Mouse (Mus musculus): ENCODE data around the gene Rtcb. TPM values are rescaled to one million over a fixed set of nuclear protein-coding genes. Genes with fewer than 3 reads are reported as not detected.
A peak's percentile ranks its signal among the peaks of the same experiment; 100 is the strongest.

The Rtcb gene
- polyA plus RNA-seq, 1 experiment from 2014 or later = 186 TPM

DNA sequence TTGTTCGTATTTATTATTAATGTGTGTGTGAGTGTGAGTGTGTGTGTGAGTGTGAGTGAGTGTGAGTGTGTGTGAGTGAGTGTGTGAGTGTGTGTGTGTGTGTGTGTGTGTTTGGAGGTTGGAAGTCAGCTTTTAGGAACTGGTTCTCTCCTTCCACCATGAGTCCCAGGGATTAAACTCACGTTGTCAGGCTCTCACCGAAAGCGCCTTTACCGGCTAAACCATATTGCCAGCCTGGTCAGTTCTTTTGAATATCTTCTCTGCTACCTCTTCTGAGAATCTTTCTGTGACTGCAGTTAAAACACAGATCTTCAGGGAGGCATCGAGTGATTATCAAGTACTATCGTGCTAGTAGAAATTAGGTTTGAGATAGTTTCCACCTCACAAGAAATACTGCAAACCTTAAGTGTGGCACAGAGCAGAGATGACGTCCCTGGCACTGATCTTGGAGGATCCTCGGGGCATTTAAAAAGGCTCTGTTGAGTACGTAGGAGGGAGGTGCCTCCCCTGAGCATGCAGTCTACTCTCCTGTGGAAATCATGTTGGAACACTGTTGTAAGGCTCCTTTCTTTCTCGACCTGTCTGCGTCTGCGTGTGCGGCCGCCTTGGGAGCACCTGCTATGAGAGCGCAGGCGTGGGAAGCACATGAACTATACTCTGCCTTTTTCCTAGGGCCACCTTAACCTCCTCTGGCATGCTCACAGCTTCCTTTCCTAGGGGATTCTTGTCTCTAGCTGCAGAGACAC, 10.0 kb upstream of the Rtcb start:
- WGBS = 66% methylated on average over 17 of the region's 17 CpGs
- no peaks in the 10 kb centered on the region for H3K36me3 ChIP-seq
- H3K4me2 ChIP-seq (replicated peaks) = no peak overlapping the region
- H3K9ac ChIP-seq = no peak overlapping the region
- H3K4me1 ChIP-seq = no peaks in the 10 kb centered on the region
- no peaks in the 10 kb centered on the region for H3K27me3 ChIP-seq
- no peak overlapping the region for H3K4me3 ChIP-seq
- no peak overlapping the region for H3K27ac ChIP-seq
- ATAC-seq (ENCODE audit: low FRiP score) = no peak
- H3K9me3 ChIP-seq (replicated peaks) = no peaks in the 10 kb centered on the region

DNA sequence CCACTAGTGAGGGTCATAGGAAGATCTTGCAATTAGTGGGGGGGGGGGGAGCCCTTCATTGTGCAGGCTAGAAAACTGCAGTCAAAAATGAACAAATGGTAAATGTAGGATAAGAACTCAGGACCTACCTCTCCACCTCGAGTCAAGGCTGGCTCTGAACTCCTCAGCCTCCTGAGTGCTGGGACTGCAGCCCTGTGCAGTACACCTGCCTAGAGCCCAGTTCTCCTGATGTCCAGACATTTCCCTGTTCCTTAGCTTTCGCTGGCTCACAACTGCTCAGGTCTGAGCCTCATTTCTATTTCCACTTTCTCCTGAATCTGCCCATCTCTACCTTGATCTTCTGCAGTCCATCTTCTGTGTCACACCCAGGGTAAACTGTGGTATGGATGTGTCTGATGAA, 8.9 kb upstream of the Rtcb start:
- no peak overlapping the region for H3K4me2 ChIP-seq (replicated peaks)
- H3K9me3 ChIP-seq (replicated peaks) = no peaks in the 10 kb centered on the region
- no peak overlapping the region for H3K27ac ChIP-seq
- no peak overlapping the region for H3K4me3 ChIP-seq
- no peaks in the 10 kb centered on the region for H3K27me3 ChIP-seq
- H3K36me3 ChIP-seq = no peaks in the 10 kb centered on the region
- WGBS = 52% methylated on average over 2 of the region's 2 CpGs
- ATAC-seq (ENCODE audit: low FRiP score) = no peak
- no peaks in the 10 kb centered on the region for H3K4me1 ChIP-seq
- H3K9ac ChIP-seq = no peak overlapping the region

DNA sequence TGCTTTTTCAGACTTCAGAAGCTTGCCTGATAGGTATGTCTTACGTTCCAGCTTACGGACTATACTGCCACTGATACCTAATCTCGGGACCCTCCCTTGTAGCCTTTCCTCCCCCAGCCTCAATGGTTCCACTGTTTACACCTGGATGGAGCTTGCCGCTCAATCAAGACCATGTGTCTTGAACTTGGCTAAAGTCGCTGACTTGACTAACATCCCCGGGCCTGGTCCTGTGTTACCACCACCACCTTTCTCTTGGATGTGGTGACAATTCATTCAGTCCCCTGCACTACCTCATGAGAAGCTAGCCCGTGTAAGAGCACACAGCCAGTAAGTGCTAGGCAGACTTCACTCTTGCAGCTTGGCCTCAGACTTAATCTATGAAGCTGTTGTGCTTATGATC, 6.7 kb upstream of the Rtcb start:
- WGBS = 86% methylated on average over 7 of the region's 7 CpGs
- Histone ChIP-seq H3K27ac (no peak overlapping the region), H3K27me3 (no peaks in the 10 kb centered on the region), H3K9ac (no peak overlapping the region), H3K4me2 (replicated peaks) (no peak overlapping the region), H3K4me3 (no peak overlapping the region), H3K4me1 (no peaks in the 10 kb centered on the region), H3K9me3 (replicated peaks) (no peaks in the 10 kb centered on the region), H3K36me3 (no peaks in the 10 kb centered on the region)
- ATAC-seq (ENCODE audit: low FRiP score) = no peak

DNA sequence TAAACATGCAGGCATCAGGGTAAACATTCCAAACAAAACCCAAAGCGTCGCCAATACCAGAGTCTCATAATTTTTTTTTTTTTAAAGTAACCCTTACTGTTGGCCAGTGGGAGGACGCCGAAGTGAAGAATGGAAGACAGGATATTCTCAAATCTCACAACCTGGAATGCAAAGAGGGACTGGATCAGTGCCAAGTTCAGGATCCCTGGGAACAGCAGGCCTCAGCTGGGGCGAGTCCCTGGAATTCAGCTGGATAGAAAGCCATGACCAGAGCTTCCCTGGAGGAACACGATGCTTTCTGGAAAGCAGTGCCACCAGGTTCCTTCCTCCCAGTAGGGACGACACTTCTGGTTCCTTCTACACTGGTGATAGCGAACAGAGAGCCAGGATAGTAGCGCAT, 5.3 kb upstream of the Rtcb start:
- Histone ChIP-seq H3K27ac (no peak overlapping the region), H3K9ac (no peak overlapping the region), H3K36me3 (no peaks in the 10 kb centered on the region), H3K4me3 (no peak overlapping the region), H3K4me1 (no peaks in the 10 kb centered on the region), H3K9me3 (replicated peaks) (no peaks in the 10 kb centered on the region), H3K27me3 (no peaks in the 10 kb centered on the region), H3K4me2 (replicated peaks) (no peak overlapping the region)
- WGBS = 73% methylated on average over 9 of the region's 9 CpGs
- no peak for ATAC-seq (ENCODE audit: low FRiP score)

DNA sequence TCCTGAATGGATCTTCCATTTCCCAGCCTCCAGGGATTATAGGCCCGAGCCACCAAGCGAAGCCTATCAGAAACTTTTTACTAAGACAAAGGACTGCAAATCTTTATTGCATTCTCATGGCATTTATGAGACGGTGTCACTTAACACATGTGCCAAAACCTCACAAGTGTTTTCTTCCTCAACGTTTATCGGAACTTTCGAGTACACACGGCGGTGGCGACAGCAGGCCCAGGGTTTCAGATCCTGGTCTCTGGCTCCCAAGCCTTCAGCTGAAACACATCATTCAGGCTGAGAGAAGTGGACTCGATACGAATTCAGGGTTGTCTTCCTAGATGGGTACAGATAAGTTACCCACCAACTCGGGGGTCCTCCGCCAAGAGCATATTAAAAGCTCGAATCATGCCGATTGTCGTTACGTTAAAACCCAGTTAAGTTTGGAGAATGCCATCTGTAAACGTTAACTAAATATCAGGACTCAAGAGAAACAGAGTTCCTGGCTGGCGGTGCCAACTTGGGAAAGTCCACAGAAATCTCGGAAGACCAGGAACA, 678 bp downstream of the Rtcb start:
- Histone ChIP-seq H3K36me3 (peaks cover 30% of the 10 kb centered on the region), H3K4me2 (replicated peaks) (peak overlapping the region; percentile 92), H3K4me1 (peaks cover 8% of the 10 kb centered on the region), H3K9ac (peak overlapping the region; percentile 93), H3K27me3 (no peaks in the 10 kb centered on the region), H3K9me3 (replicated peaks) (no peaks in the 10 kb centered on the region), H3K4me3 (peak overlapping the region; percentile 92), H3K27ac (peak overlapping the region; percentile 74)
- ATAC-seq (ENCODE audit: low FRiP score) = no peak
- 4% methylated on average over 20 of the region's 20 CpGs for WGBS

DNA sequence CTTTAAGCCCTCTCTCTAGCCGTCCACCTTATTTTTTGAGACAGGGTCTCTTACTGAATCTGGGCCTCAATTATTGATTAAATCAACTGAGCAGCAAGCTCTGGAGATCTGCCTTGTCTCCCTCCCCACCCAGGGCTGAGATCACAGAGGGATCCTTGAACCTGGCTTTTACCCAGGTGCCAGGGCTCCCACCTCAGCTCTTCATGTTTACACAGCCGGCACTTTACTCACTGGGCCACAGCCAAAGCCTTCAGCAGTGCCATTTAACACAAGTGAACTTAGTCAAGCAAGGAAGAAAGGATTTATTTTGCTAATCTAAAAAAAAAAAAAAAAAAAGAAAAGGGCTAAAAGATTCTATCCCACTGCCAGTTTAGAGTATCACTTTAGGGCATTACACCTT, 3.2 kb downstream of the Rtcb start:
- Histone ChIP-seq H3K27me3 (no peaks in the 10 kb centered on the region), H3K9ac (no peak overlapping the region), H3K9me3 (replicated peaks) (no peaks in the 10 kb centered on the region), H3K27ac (no peak overlapping the region), H3K4me3 (no peak overlapping the region), H3K4me1 (peaks cover 8% of the 10 kb centered on the region), H3K4me2 (replicated peaks) (no peak overlapping the region), H3K36me3 (peaks cover 50% of the 10 kb centered on the region)
- ATAC-seq (ENCODE audit: low FRiP score) = no peak
- 92% methylated on average over 2 of the region's 2 CpGs for WGBS

DNA sequence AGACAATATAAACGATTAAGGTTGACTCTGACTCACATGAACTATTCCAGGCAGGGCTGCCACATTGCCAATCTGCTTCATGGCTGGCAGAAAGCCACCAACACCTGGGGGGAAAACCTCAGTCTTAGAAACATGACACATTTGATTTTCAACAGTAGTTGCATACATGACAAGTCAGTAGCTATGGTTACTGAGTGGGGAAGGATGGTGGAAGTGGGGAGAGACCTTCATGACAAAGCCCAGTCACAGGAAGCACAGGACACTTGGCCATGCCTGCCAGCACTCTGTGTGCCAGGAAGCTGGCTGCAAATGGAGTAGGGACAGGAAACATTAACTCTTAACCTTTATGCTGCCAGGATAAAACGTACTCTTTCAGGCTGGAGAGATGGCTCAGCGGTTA, 4.2 kb downstream of the Rtcb start:
- 89% methylated on average over 3 of the region's 3 CpGs for WGBS
- Histone ChIP-seq H3K9ac (no peak overlapping the region), H3K27me3 (no peaks in the 10 kb centered on the region), H3K4me1 (peaks cover 8% of the 10 kb centered on the region), H3K4me3 (no peak overlapping the region), H3K27ac (no peak overlapping the region), H3K36me3 (peaks cover 61% of the 10 kb centered on the region), H3K4me2 (replicated peaks) (no peak overlapping the region), H3K9me3 (replicated peaks) (no peaks in the 10 kb centered on the region)
- ATAC-seq (ENCODE audit: low FRiP score) = no peak

DNA sequence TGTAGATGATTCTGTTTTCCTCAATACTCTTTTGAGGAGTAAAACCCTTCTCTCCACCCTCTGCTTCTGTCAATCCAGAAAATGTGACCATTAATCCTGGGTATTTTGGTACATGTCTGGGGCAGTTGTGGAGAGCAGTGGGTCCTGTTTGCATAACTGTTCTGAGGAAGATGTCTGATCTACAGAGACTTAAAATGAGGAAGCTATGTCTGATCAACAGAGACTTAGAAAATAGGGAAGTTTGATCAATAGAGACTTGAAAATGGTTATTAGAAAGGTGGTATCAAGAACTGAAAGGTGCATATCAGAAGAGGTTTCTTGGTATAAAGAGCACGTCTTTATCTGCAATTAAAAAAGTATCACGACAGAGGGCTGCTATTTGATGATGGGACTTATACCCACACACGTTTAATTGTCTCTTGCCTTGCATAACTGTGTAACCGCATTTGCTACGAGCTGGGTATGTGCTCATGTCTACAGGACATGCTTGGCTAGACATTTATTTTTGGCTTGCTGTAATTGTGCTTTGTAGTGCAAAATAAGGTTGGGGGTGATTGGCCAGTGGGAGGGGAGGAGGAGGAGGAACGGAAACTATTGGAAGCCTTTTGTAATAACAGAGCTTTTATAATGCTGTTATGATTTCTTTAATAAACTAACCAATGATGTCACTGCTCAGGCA, 5.7 kb downstream of the Rtcb start:
- Histone ChIP-seq H3K27ac (no peak overlapping the region), H3K27me3 (no peaks in the 10 kb centered on the region), H3K4me2 (replicated peaks) (no peak overlapping the region), H3K4me3 (no peak overlapping the region), H3K9me3 (replicated peaks) (no peaks in the 10 kb centered on the region), H3K9ac (no peak overlapping the region), H3K36me3 (peaks cover 70% of the 10 kb centered on the region), H3K4me1 (peaks cover 8% of the 10 kb centered on the region)
- ATAC-seq (ENCODE audit: low FRiP score) = no peak
- 90% methylated on average over 6 of the region's 6 CpGs for WGBS

DNA sequence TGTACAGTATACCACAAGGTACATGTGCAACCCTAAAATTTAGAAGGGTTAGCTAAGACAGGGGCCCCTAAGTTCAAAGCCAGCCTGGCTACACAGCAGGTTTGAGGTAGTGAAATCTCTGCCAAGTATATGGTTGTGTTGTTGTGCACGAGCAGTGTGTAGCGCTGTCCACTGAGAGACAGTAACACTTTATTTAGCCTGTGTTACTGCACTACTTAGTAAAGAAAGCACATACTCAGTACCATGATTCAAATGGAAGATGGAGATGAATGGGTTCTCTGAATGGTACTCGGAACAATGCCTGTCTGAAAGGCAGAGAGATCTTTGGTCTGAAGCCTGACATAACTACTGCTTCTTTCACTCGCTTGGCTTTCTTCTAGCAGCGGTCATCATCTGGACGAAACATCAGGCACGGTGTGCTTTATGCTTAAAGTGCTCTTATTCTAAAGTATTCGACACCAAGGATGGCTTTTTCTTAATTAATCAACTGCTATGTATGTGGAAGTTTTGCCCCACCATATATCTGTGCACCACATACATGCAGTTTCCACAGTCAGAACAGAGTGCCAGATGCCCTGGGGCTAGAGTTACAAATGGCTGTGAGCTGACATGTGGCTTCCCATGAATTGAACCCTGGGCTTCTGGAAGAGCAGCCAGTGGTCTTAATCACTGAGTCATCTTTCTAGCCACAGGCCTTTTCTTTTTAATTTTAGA, 9.0 kb downstream of the Rtcb start:
- Histone ChIP-seq H3K9me3 (replicated peaks) (no peaks in the 10 kb centered on the region), H3K4me3 (no peak overlapping the region), H3K9ac (no peak overlapping the region), H3K4me1 (no peaks in the 10 kb centered on the region), H3K27ac (no peak overlapping the region), H3K36me3 (peaks cover 83% of the 10 kb centered on the region), H3K27me3 (no peaks in the 10 kb centered on the region), H3K4me2 (replicated peaks) (no peak overlapping the region)
- no peak for ATAC-seq (ENCODE audit: low FRiP score)
- WGBS = 76% methylated on average over 8 of the region's 8 CpGs

DNA sequence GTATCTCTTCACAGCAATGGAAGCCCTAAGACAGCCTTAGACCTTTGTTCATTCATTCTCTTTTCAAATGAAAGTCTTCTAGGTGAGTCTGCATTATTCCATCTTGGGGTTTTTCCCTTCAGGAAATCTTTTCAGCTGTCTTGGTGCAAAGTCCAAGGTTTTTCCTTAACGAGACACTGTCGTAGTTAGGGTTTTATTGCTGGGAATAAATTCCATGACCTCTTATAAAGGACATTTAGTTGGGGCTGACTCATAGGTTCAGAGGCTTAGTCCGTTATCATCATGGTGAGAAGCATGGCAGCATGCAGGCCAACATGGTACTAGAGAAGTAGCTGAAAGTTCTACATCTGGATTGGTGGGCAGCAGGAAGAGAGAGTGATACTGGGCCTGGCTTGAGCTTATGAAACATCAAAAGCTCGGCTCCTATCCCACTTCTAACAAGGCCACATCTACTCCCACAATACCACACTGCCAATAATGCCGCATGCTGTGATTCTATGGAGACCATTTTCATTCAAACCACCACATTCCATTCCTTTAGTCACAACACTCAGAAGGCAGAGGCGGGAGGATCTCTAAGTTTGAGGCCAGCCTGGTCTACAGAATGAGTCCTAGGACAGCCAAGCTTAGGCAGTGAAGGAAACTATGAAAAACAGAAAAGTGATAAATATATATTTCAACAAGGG, 21.2 kb downstream of the Rtcb start:
- no peak overlapping the region for H3K4me2 ChIP-seq (replicated peaks)
- 94% methylated on average over 6 of the region's 6 CpGs for WGBS
- H3K36me3 ChIP-seq = peaks cover 61% of the 10 kb centered on the region
- H3K9me3 ChIP-seq (replicated peaks) = no peaks in the 10 kb centered on the region
- no peak overlapping the region for H3K4me3 ChIP-seq
- H3K4me1 ChIP-seq = no peaks in the 10 kb centered on the region
- ATAC-seq (ENCODE audit: low FRiP score) = no peak
- H3K27ac ChIP-seq = no peak overlapping the region
- H3K9ac ChIP-seq = no peak overlapping the region
- no peaks in the 10 kb centered on the region for H3K27me3 ChIP-seq

DNA sequence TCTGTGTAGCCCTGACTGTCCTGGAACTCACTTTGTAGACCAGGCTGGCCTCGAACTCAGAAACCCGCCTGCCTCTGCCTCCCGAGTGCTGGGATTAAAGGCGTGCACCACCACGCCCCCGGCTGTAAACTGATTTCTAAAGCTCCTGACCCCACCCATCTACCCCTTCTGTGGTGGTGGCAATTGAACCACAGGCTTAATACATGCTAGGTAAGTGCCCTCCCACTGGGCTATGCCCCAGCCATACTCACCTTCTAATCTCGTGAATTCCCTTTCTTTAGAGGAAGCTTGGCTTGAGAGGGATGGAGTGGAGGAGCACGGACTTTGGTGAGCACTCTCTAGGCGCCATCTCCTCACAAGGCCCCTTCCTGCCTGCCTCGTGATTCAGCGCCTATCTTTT, 27.7 kb downstream of the Rtcb start:
- H3K9ac ChIP-seq = no peak overlapping the region
- H3K27ac ChIP-seq = no peak overlapping the region
- peaks cover 13% of the 10 kb centered on the region for H3K4me1 ChIP-seq
- no peaks in the 10 kb centered on the region for H3K36me3 ChIP-seq
- H3K9me3 ChIP-seq (replicated peaks) = no peaks in the 10 kb centered on the region
- 95% methylated on average over 11 of the region's 11 CpGs for WGBS
- H3K4me2 ChIP-seq (replicated peaks) = no peak overlapping the region
- H3K27me3 ChIP-seq = peaks cover 23% of the 10 kb centered on the region
- H3K4me3 ChIP-seq = no peak overlapping the region
- ATAC-seq (ENCODE audit: low FRiP score) = no peak

DNA sequence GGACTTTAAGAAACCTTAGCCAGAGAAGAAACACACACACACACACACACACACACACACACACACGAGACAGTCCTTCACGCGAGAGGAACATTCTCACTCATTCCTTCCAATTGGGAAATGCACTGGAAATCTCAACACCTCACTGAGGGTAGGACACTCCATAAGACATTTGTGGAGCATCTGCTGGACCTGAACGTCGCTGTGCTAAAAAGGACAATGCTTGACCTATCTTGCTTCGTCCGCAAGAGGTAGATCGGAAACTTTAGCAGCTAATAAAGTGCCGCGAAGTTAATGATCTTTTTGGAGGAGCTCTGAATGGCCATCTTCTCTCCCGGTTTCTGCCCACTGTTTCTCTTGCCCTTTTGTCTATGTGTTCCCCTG, 28.4 kb downstream of the Rtcb start:
- Histone ChIP-seq H3K9me3 (replicated peaks) (no peaks in the 10 kb centered on the region), H3K27me3 (peaks cover 23% of the 10 kb centered on the region), H3K4me3 (peak overlapping the region; percentile 57), H3K27ac (no peak overlapping the region), H3K4me1 (peaks cover 13% of the 10 kb centered on the region), H3K4me2 (replicated peaks) (peak overlapping the region; percentile 91), H3K9ac (peak overlapping the region; percentile 47; the same call in 1 of the 2 replicates), H3K36me3 (no peaks in the 10 kb centered on the region)
- 0 out of 2 replicates have a peak, but pooled peaks have one; percentile 41 for ATAC-seq (ENCODE audit: low FRiP score)
- 60% methylated on average over 11 of the region's 11 CpGs for WGBS

Data from hindbrain, embryonic 12.5 days (tissue).